23 mouse cellular contexts compared by ENCODE assay signal in the genomic region with DNA sequence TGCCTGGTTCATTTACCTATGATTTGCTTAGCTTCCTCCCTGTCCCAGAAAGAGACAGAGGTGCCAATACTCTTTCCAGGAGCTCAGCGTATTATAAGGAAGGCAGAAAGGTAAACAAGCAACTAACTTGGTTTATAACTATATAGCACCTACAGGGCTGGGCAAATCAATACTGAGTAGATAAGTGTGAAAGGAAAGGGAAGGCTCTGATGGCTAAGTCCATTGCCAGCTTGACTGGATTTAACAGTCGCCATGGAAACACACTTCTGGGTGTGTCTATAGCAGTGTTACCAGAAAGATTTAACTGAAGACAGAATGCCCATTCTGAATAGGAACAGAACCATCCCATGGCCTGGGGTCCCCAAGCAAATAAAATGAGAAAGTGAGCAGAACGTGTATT.
DNase-seq lines count a peak whose midpoint lies in the region; ATAC-seq and TF ChIP-seq lines count a peak whose summit lies in the region.
"Had no signal": no experiment of that assay in that cellular context is flagged by ENCODE, and none has a peak within 500 bp of the region (broad histone marks: within the 10 kb centered on the region; RNA-seq: fewer than 3 reads in every experiment).

No protein-coding gene starts in this region.

- H3K36me3 ChIP-seq in midbrain, embryonic 14.5 days (ENCODE audit: control insufficient read depth, insufficient read depth, low read length), result no peaks in the 10 kb centered on the region
- no peaks in the 10 kb centered on the region for H3K36me3 ChIP-seq in midbrain, embryonic 16.5 days (ENCODE audit: control insufficient read depth, insufficient read depth, low read length)
- H3K36me3 ChIP-seq in intestine, embryonic 14.5 days (ENCODE audit: control insufficient read depth, insufficient read depth, low read length), result no peaks in the 10 kb centered on the region
- no peaks in the 10 kb centered on the region for H3K36me3 ChIP-seq in intestine, embryonic 15.5 days
- H3K36me3 ChIP-seq in intestine, postnatal 0 days (ENCODE audit: control insufficient read depth, insufficient read depth), result no peaks in the 10 kb centered on the region
- H3K36me3 ChIP-seq: embryonic facial prominence, embryonic 13.5 days; embryonic facial prominence, embryonic 15.5 days; forebrain, embryonic 10.5 days; forebrain, embryonic 15.5 days had no signal

- no peak overlapping the region for H3K9ac ChIP-seq in midbrain, embryonic 14.5 days (replicated peaks; ENCODE audit: low read length)
- no peak overlapping the region for H3K9ac ChIP-seq in midbrain, embryonic 16.5 days (ENCODE audit: low read depth, low read length)
- no peak overlapping the region for H3K9ac ChIP-seq in intestine, embryonic 14.5 days (ENCODE audit: low read length)
- H3K9ac ChIP-seq in intestine, embryonic 15.5 days, result no peak overlapping the region
- no peak overlapping the region for H3K9ac ChIP-seq in intestine, postnatal 0 days (ENCODE audit: low read depth, low read length)
- H3K9ac ChIP-seq: embryonic facial prominence, embryonic 13.5 days; embryonic facial prominence, embryonic 15.5 days; forebrain, embryonic 13.5 days; forebrain, embryonic 15.5 days had no signal

- no peaks in the 10 kb centered on the region for H3K4me1 ChIP-seq in midbrain, embryonic 14.5 days (ENCODE audit: control insufficient read depth, insufficient read depth, low read length)
- H3K4me1 ChIP-seq in midbrain, embryonic 16.5 days (ENCODE audit: control insufficient read depth, insufficient read depth, low read length), result no peaks in the 10 kb centered on the region
- H3K4me1 ChIP-seq in intestine, embryonic 14.5 days (replicated peaks; ENCODE audit: control insufficient read depth, insufficient read depth, low read length), result no peaks in the 10 kb centered on the region
- no peaks in the 10 kb centered on the region for H3K4me1 ChIP-seq in intestine, embryonic 15.5 days (replicated peaks)
- no peaks in the 10 kb centered on the region for H3K4me1 ChIP-seq in intestine, postnatal 0 days (replicated peaks; ENCODE audit: control insufficient read depth, insufficient read depth, low read length)
- H3K4me1 ChIP-seq: embryonic facial prominence, embryonic 13.5 days; embryonic facial prominence, embryonic 15.5 days; forebrain, embryonic 10.5 days; forebrain, embryonic 13.5 days; forebrain, embryonic 15.5 days had no signal

- no peaks in the 10 kb centered on the region for H3K27me3 ChIP-seq in midbrain, embryonic 14.5 days (ENCODE audit: control insufficient read depth, insufficient read depth, low read length)
- no peaks in the 10 kb centered on the region for H3K27me3 ChIP-seq in midbrain, embryonic 16.5 days (ENCODE audit: control insufficient read depth, insufficient read depth, low read depth, low read length)
- no peaks in the 10 kb centered on the region for H3K27me3 ChIP-seq in intestine, embryonic 14.5 days (replicated peaks; ENCODE audit: control insufficient read depth, insufficient read depth, low read length)
- no peaks in the 10 kb centered on the region for H3K27me3 ChIP-seq in intestine, embryonic 15.5 days (replicated peaks)
- no peaks in the 10 kb centered on the region for H3K27me3 ChIP-seq in intestine, postnatal 0 days (replicated peaks; ENCODE audit: control insufficient read depth, insufficient read depth, low read length)
- H3K27me3 ChIP-seq: embryonic facial prominence, embryonic 13.5 days; embryonic facial prominence, embryonic 15.5 days; forebrain, embryonic 13.5 days; forebrain, embryonic 15.5 days had no signal

- no peak overlapping the region for H3K4me2 ChIP-seq in midbrain, embryonic 14.5 days (ENCODE audit: low read length)
- no peak overlapping the region for H3K4me2 ChIP-seq in midbrain, embryonic 16.5 days (ENCODE audit: low read length)
- H3K4me2 ChIP-seq in intestine, embryonic 14.5 days (ENCODE audit: low read length), result no peak overlapping the region
- no peak overlapping the region for H3K4me2 ChIP-seq in intestine, embryonic 15.5 days (replicated peaks)
- no peak overlapping the region for H3K4me2 ChIP-seq in intestine, postnatal 0 days (replicated peaks; ENCODE audit: low read depth)
- H3K4me2 ChIP-seq: embryonic facial prominence, embryonic 13.5 days; embryonic facial prominence, embryonic 15.5 days; forebrain, embryonic 13.5 days; forebrain, embryonic 15.5 days had no signal

- no peak overlapping the region for H3K4me3 ChIP-seq in midbrain, embryonic 14.5 days (replicated peaks; ENCODE audit: low read depth, low read length)
- H3K4me3 ChIP-seq in midbrain, embryonic 16.5 days (ENCODE audit: low read depth, low read length), result no peak overlapping the region
- H3K4me3 ChIP-seq in intestine, embryonic 14.5 days (ENCODE audit: low read depth, low read length), result no peak overlapping the region
- no peak overlapping the region for H3K4me3 ChIP-seq in intestine, embryonic 15.5 days (replicated peaks)
- H3K4me3 ChIP-seq in intestine, postnatal 0 days (ENCODE audit: low read depth, low read length), result no peak overlapping the region
- H3K4me3 ChIP-seq: embryonic facial prominence, embryonic 13.5 days; embryonic facial prominence, embryonic 15.5 days; erythroblast, embryonic 14.5 days; forebrain, embryonic 10.5 days; forebrain, embryonic 13.5 days; forebrain, embryonic 15.5 days had no signal

- ATAC-seq in midbrain, embryonic 14.5 days (ENCODE audit: low FRiP score, low TSS enrichment), result no peak
- ATAC-seq in midbrain, embryonic 16.5 days, result no peak
- ATAC-seq in intestine, embryonic 14.5 days (replicated peaks; ENCODE audit: low FRiP score, low TSS enrichment, low read depth), result peak; percentile 81
- ATAC-seq in intestine, embryonic 15.5 days, result peak; percentile 95
- peak; percentile 79 for ATAC-seq in intestine, postnatal 0 days
- ATAC-seq: forebrain, embryonic 13.5 days had no signal

- peak; percentile 18 for DNase-seq in midbrain, embryonic 14.5 days
- DNase-seq in intestine, embryonic 14.5 days (ENCODE audit: low spot score), result no peak
- DNase-seq in ovary, postnatal 36 days (ENCODE audit: low spot score), result no peak
- DNase-seq in thymus, postnatal 4 days, result no peak
- DNase-seq: adrenal gland, adult 2 months; adrenal gland, postnatal 10 days; adrenal gland, postnatal 25 days; cerebellum, adult 11 months; cerebellum, adult 18-20 months; cerebellum, adult 8-10 months; cerebellum, adult 9-11 months; cerebellum, postnatal 14 days; cerebellum, postnatal 36 days; embryo, embryonic 11 days had no signal

- no peak for TF ChIP-seq CTCF in intestine, postnatal 0 days (IDR thresholded peaks at IDR 0.05; ENCODE audit: low read depth)

- no peaks in the 10 kb centered on the region for H3K9me3 ChIP-seq in midbrain, embryonic 14.5 days (ENCODE audit: control insufficient read depth, low read length)
- H3K9me3 ChIP-seq in midbrain, embryonic 16.5 days (replicated peaks; ENCODE audit: control insufficient read depth, low read length, poor library complexity, severe bottlenecking), result no peaks in the 10 kb centered on the region
- H3K9me3 ChIP-seq in intestine, embryonic 14.5 days (ENCODE audit: control insufficient read depth, low read length), result no peaks in the 10 kb centered on the region
- no peaks in the 10 kb centered on the region for H3K9me3 ChIP-seq in intestine, embryonic 15.5 days
- H3K9me3 ChIP-seq in intestine, postnatal 0 days (ENCODE audit: control insufficient read depth), result no peaks in the 10 kb centered on the region
- H3K9me3 ChIP-seq: embryonic facial prominence, embryonic 13.5 days; embryonic facial prominence, embryonic 15.5 days; forebrain, embryonic 10.5 days; forebrain, embryonic 13.5 days; forebrain, embryonic 15.5 days had no signal

- no peak overlapping the region for H3K27ac ChIP-seq in midbrain, embryonic 14.5 days (replicated peaks; ENCODE audit: low read depth, low read length)
- H3K27ac ChIP-seq in midbrain, embryonic 16.5 days (ENCODE audit: low read length), result no peak overlapping the region
- no peak overlapping the region for H3K27ac ChIP-seq in intestine, embryonic 14.5 days (ENCODE audit: low read depth)
- no peak overlapping the region for H3K27ac ChIP-seq in intestine, embryonic 15.5 days
- H3K27ac ChIP-seq in intestine, postnatal 0 days (ENCODE audit: low read depth, low read length), result no peak overlapping the region
- H3K27ac ChIP-seq: embryonic facial prominence, embryonic 13.5 days; embryonic facial prominence, embryonic 15.5 days; forebrain, embryonic 10.5 days; forebrain, embryonic 13.5 days; forebrain, embryonic 15.5 days had no signal

- WGBS in midbrain, embryonic 14.5 days, result 76% methylated on average over 3 of the region's 3 CpGs
- WGBS in midbrain, embryonic 16.5 days, result 70% methylated on average over 3 of the region's 3 CpGs
- WGBS in intestine, embryonic 14.5 days, result 66% methylated on average over 3 of the region's 3 CpGs
- WGBS in intestine, embryonic 15.5 days, result 50% methylated on average over 3 of the region's 3 CpGs
- WGBS in intestine, postnatal 0 days, result 37% methylated on average over 3 of the region's 3 CpGs

Comparison
In these comparisons a context has a peak if more than half of its experiments do, and no peak if none do; other contexts are left out.
1. ATAC-seq: peak in intestine, embryonic 14.5 days (single experiment), intestine, embryonic 15.5 days (single experiment) and intestine, postnatal 0 days (single experiment); none in midbrain, embryonic 14.5 days (single experiment) and midbrain, embryonic 16.5 days (single experiment).